ENCODE assay signal across 19 mouse cellular contexts in the genomic region with DNA sequence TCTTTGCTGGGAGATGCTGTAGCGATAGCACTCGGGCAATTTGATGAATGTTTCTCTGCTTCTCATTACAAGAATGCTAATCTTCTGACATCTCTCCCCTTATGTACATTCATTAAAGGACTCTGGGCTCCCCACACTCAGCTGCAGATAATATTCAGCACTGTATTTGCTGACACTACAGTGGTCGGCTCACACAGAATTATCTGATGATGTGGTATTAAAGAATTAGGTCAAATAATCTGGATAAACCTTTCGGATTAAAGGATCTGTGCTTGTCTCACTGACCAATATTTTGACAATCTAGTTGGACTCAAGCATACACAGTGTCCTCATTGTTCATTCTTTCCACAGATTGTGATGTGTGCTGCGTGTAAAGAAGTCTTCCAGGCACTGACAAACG.
"Had no signal": no experiment of that assay in that cellular context is flagged by ENCODE, and none has a peak within 500 bp of the region (broad histone marks: within the 10 kb centered on the region; RNA-seq: fewer than 3 reads in every experiment).

No protein-coding gene starts in this region.

- H3K4me2 ChIP-seq: liver, embryonic 13.5 days; liver, embryonic 15.5 days; lung, embryonic 15.5 days; midbrain, embryonic 11.5 days; neural tube, embryonic 12.5 days; stomach, embryonic 15.5 days had no signal

- H3K9ac ChIP-seq: liver, embryonic 13.5 days; liver, embryonic 15.5 days; liver, postnatal 0 days; lung, embryonic 15.5 days; neural tube, embryonic 12.5 days; stomach, embryonic 15.5 days had no signal

- H3K27ac ChIP-seq: liver, embryonic 13.5 days; liver, embryonic 15.5 days; lung, embryonic 15.5 days; macrophage; neural tube, embryonic 12.5 days; stomach, embryonic 15.5 days; stomach, postnatal 0 days had no signal

- DNase-seq: liver, embryonic 13.5 days; liver, postnatal 0 days; lung, adult 2 months; lung, postnatal 14 days; lung, postnatal 36 days; midbrain, embryonic 14.5 days; right cerebral cortex, postnatal 25 days; thymus, adult 2 months; thymus, postnatal 25 days; thymus, postnatal 4 days had no signal

- H3K4me3 ChIP-seq: liver, embryonic 13.5 days; liver, embryonic 15.5 days; lung, embryonic 15.5 days; megakaryocyte, embryonic 14.5 days; neural tube, embryonic 12.5 days; stomach, embryonic 15.5 days had no signal

- H3K9me3 ChIP-seq: liver, embryonic 13.5 days; liver, embryonic 15.5 days; lung, embryonic 15.5 days; neural tube, embryonic 12.5 days; stomach, embryonic 15.5 days had no signal

- H3K36me3 ChIP-seq: liver, embryonic 13.5 days; liver, embryonic 15.5 days; lung, embryonic 15.5 days; neural tube, embryonic 12.5 days; stomach, embryonic 15.5 days had no signal

- ATAC-seq: liver, postnatal 0 days; lung, postnatal 0 days had no signal

- H3K4me1 ChIP-seq: liver, embryonic 13.5 days; liver, embryonic 15.5 days; lung, embryonic 15.5 days; megakaryocyte, embryonic 14.5 days; neural tube, embryonic 12.5 days; stomach, embryonic 15.5 days had no signal

- H3K27me3 ChIP-seq: liver, embryonic 13.5 days; liver, embryonic 15.5 days; lung, embryonic 15.5 days; megakaryocyte, embryonic 14.5 days; neural tube, embryonic 12.5 days; stomach, embryonic 15.5 days had no signal
